ENCODE assay signal across 8 mouse cellular contexts in the genomic region with DNA sequence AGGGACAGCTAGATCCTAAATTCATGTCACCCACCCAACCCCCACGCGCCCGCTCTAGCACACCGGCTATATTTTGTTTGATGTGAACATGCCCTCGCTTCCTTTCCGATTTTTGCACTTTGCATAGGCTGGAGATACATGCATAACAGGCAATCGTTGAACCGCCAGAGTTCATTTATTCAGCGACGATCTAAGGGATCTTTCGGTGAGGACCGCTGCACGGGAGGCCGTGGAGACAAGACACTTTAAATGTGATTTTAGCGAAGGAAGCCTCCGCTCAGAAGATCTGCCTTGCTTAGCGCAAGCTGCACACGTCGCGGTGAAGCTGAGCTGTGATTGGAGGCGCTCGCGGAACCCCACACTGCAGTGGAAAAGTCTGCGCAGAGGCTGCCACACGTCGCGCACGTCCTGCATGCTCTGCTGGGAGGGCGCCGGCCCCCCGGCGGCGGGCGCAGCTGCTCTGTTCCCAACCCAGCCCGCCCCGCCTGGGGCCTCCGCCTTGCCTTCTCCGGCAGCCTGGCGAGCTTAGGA. TPM values are rescaled to one million over a fixed set of nuclear protein-coding genes. Genes with fewer than 3 reads are reported as not detected.
DNase-seq lines count a peak whose midpoint lies in the region; ATAC-seq and TF ChIP-seq lines count a peak whose summit lies in the region.

No protein-coding gene starts in this region.

- peaks cover 20% of the 10 kb centered on the region for H3K36me3 ChIP-seq in E14TG2a.4 (ENCODE audit: insufficient read depth, low read length)
- no peaks in the 10 kb centered on the region for H3K36me3 ChIP-seq in hindbrain, embryonic 11.5 days (ENCODE audit: control insufficient read depth, insufficient read depth, low read length)
- H3K36me3 ChIP-seq in lung, embryonic 16.5 days (ENCODE audit: control insufficient read depth, insufficient read depth, low read length), result no peaks in the 10 kb centered on the region; the same call in 1 of the 2 replicates

- H3K27me3 ChIP-seq in E14TG2a.4 (ENCODE audit: insufficient read depth, low read length), result peaks cover 34% of the 10 kb centered on the region
- peaks cover 10% of the 10 kb centered on the region; the same call in 1 of the 2 replicates for H3K27me3 ChIP-seq in hindbrain, embryonic 11.5 days (ENCODE audit: control insufficient read depth, insufficient read depth, low read length)
- H3K27me3 ChIP-seq in lung, embryonic 16.5 days (ENCODE audit: control insufficient read depth, insufficient read depth, low read depth, low read length), result no peaks in the 10 kb centered on the region

- peak overlapping the region; percentile 86 for H3K4me3 ChIP-seq in E14TG2a.4 (replicated peaks; ENCODE audit: low read length)
- peak overlapping the region; percentile 67 for H3K4me3 ChIP-seq in hindbrain, embryonic 11.5 days (ENCODE audit: low read depth, low read length)
- H3K4me3 ChIP-seq in lung, embryonic 16.5 days (ENCODE audit: low read length), result peak overlapping the region; percentile 74

- no peaks in the 10 kb centered on the region for H3K9me3 ChIP-seq in E14TG2a.4 (ENCODE audit: low read length)
- no peaks in the 10 kb centered on the region for H3K9me3 ChIP-seq in hindbrain, embryonic 11.5 days (ENCODE audit: control insufficient read depth, low read length)
- no peaks in the 10 kb centered on the region for H3K9me3 ChIP-seq in lung, embryonic 16.5 days (ENCODE audit: control insufficient read depth, low read length)

- H3K4me1 ChIP-seq in E14TG2a.4 (replicated peaks; ENCODE audit: low read depth, low read length), result peaks cover 50% of the 10 kb centered on the region
- H3K4me1 ChIP-seq in hindbrain, embryonic 11.5 days (replicated peaks; ENCODE audit: control insufficient read depth, insufficient read depth, low read length), result peaks cover 2% of the 10 kb centered on the region; the same call in 1 of the 2 replicates
- peaks cover 25% of the 10 kb centered on the region for H3K4me1 ChIP-seq in lung, embryonic 16.5 days (replicated peaks; ENCODE audit: control insufficient read depth, insufficient read depth, low read length)

- WGBS in hindbrain, embryonic 11.5 days, result under 1% methylated on average over 38 of the region's 39 CpGs
- WGBS in lung, embryonic 16.5 days, result under 1% methylated on average over 39 of the region's 39 CpGs

- TF ChIP-seq CTCF in E14TG2a.4 (conservative IDR thresholded peaks at IDR 0.05; ENCODE audit: low read length), result no peak

- DNase-seq in cerebellum, adult 9-10 months, result peak; percentile 74
- peak; percentile 77 to 83 for DNase-seq in frontal cortex, postnatal 10 days (ENCODE audit: low spot score in 2 of 2)
- DNase-seq in hindbrain, embryonic 11.5 days (ENCODE audit: low spot score), result peak; percentile 79
- peak; percentile 69 to 79 for DNase-seq in layer of hippocampus, postnatal 10 days (ENCODE audit: low spot score in 2 of 2)
- DNase-seq in ovary, postnatal 14 days (ENCODE audit: low spot score), result peak; percentile 34
- peak; percentile 92 for DNase-seq in thymus, postnatal 0 days (ENCODE audit: low spot score)

- peak overlapping the region; percentile 86 for H3K4me2 ChIP-seq in hindbrain, embryonic 11.5 days (replicated peaks; ENCODE audit: low read depth, low read length)
- peak overlapping the region; percentile 93 for H3K4me2 ChIP-seq in lung, embryonic 16.5 days (ENCODE audit: low read depth, low read length)

- ATAC-seq in hindbrain, embryonic 11.5 days (ENCODE audit: low FRiP score), result peak; percentile 41; the same call in 1 of the 2 replicates
- ATAC-seq in lung, embryonic 16.5 days (ENCODE audit: low read depth), result peak; percentile 75

- H3K27ac ChIP-seq in hindbrain, embryonic 11.5 days (ENCODE audit: low read depth, low read length), result no peak overlapping the region
- peak overlapping the region; percentile 93 for H3K27ac ChIP-seq in lung, embryonic 16.5 days (ENCODE audit: low read length)

- H3K9ac ChIP-seq in hindbrain, embryonic 11.5 days (ENCODE audit: low read depth, low read length), result peak overlapping the region; percentile 64
- peak overlapping the region; percentile 73 for H3K9ac ChIP-seq in lung, embryonic 16.5 days (ENCODE audit: low read length)

RNA-seq across cellular contexts. Expression of gene Pfkfb3, which starts 50.9 kb away (rescaled TPM):
- 16.8 and 19.3 TPM in 2 replicates for polyA plus RNA-seq in hindbrain, embryonic 11.5 days (2014; fragmentation: Nextera tagmentation; extraction: Ambion mirVana)
- total RNA-seq in layer of hippocampus, postnatal 10 days (2021), result 10 to 100 TPM; 41.1 to 45.4 TPM
- polyA plus RNA-seq in lung, embryonic 16.5 days (2015; fragmentation: Nextera tagmentation; extraction: Ambion mirVana), result 17.9 and 19.2 TPM in 2 replicates
- 14.0 and 15.0 TPM in 2 replicates for polyA plus RNA-seq in thymus, postnatal 0 days (2015; fragmentation: Nextera tagmentation; extraction: Ambion mirVana)

Comparison
In these comparisons a context has a peak if more than half of its experiments do, and no peak if none do; other contexts are left out.
1. DNase-seq: peak in every context shown above with its lines; median percentile 92 in thymus, postnatal 0 days; 80 in frontal cortex, postnatal 10 days; 79 in hindbrain, embryonic 11.5 days; 74 in cerebellum, adult 9-10 months; 74 in layer of hippocampus, postnatal 10 days; 34 in ovary, postnatal 14 days.